Mouse (Mus musculus) hindbrain, embryonic 10.5 days (tissue): Measurements from ENCODE around the gene Pitpnc1. TPM values are rescaled to one million over a fixed set of nuclear protein-coding genes. Genes with fewer than 3 reads are reported as not detected.

Source experiments
- DNase-seq: peaks from one replicate; pipeline ENCODE4 v3.0.0-alpha.2; 2017; ENCODE audit warnings: low spot score
- H3K27ac ChIP-seq: fragments of 300-500 bp; sonication (generic); 2 replicates; pipeline ENCODE4 v1.5.1; 2016; ENCODE audit warnings: mild to moderate bottlenecking, moderate library complexity
- H3K27me3 ChIP-seq: fragments of 300-500 bp; sonication (generic); 2 replicates; pipeline ENCODE4 v1.6.1; 2016; ENCODE audit warnings: mild to moderate bottlenecking; ENCODE audit not compliant: poor library complexity, insufficient read depth, severe bottlenecking
- H3K36me3 ChIP-seq: fragments of 300-500 bp; sonication (generic); 2 replicates; pipeline ENCODE4 v1.6.1; 2016; ENCODE audit warnings: mild to moderate bottlenecking, moderate library complexity
- H3K4me1 ChIP-seq: fragments of 300-500 bp; sonication (generic); replicated peaks from 2 replicates; pipeline ENCODE4 v1.6.1; 2016; ENCODE audit warnings: mild to moderate bottlenecking
- H3K4me3 ChIP-seq: fragments of 300-500 bp; sonication (generic); 2 replicates; pipeline ENCODE4 v1.5.1; 2016; ENCODE audit warnings: mild to moderate bottlenecking, moderate library complexity
- H3K9me3 ChIP-seq: fragments of 300-500 bp; sonication (generic); 2 replicates; pipeline ENCODE4 v1.6.1; 2016; ENCODE audit warnings: mild to moderate bottlenecking, moderate library complexity
- WGBS: fragments of 180-500 bp; shearing (Covaris S2); methylation state at CpG from one replicate; pipeline ENCODE4 v1.1.7; 2016; 5-methylcytosine and 5-hydroxymethylcytosine counted together
- polyA plus RNA-seq: library from polyadenylated mRNA; unstranded; fragments of >200 nt; fragmentation: Nextera tagmentation; extraction: Ambion mirVana; gene quantifications from 2 replicates; pipeline ENCODE4 v1.2.1, GENCODE M21; 2016

The Pitpnc1 gene
- polyA plus RNA-seq, 1 experiment from 2014 or later = 21.9 TPM

DNA sequence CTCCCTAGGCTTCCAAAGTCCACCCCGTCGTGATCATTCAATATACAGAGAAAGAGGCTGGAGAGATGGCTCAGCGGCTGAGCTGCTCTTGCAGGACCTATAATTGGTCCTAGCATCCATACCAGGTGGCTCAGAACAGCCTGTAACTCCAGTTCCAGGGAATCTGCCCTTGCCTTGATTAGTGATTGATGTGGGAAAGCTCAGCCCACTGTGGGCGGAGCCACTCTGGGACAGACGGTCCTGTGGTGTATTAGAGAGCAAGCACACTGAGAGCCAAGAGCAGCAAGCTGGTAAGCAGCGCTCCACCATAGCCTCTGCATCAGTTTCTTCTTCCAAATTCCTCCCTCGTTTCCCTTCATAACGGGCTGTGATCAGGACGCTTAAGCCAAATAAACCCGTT is 150.6 kb downstream of the Pitpnc1 start:
- Histone ChIP-seq H3K36me3 (peaks cover 7% of the 10 kb centered on the region; the same call in 1 of the 2 replicates), H3K4me3 (no peak overlapping the region), H3K4me1 (peaks cover 16% of the 10 kb centered on the region), H3K27ac (no peak overlapping the region), H3K9me3 (peaks cover 5% of the 10 kb centered on the region; the same call in 1 of the 2 replicates), H3K27me3 (no peaks in the 10 kb centered on the region)
- no peak for DNase-seq
- 49% methylated on average over 10 of the region's 10 CpGs for WGBS

GRCm38 (mm10) chr11:107317653-107318281 is 152.7 kb downstream of the Pitpnc1 start:
- H3K4me1 ChIP-seq = peaks cover 16% of the 10 kb centered on the region
- peaks cover 5% of the 10 kb centered on the region; the same call in 1 of the 2 replicates for H3K9me3 ChIP-seq
- peak overlapping the region; percentile 35; the same call in 1 of the 2 replicates for H3K27ac ChIP-seq
- no peaks in the 10 kb centered on the region for H3K27me3 ChIP-seq
- DNase-seq = no peak
- H3K4me3 ChIP-seq = no peak overlapping the region
- H3K36me3 ChIP-seq = peaks cover 19% of the 10 kb centered on the region
- WGBS = 58% methylated on average over 14 of the region's 14 CpGs

GRCm38 (mm10) chr11:107315475-107315874 is 155.0 kb downstream of the Pitpnc1 start:
- WGBS = 92% methylated on average over 15 of the region's 15 CpGs
- no peak for DNase-seq
- peaks cover 16% of the 10 kb centered on the region for H3K4me1 ChIP-seq
- no peaks in the 10 kb centered on the region for H3K9me3 ChIP-seq
- peaks cover 19% of the 10 kb centered on the region for H3K36me3 ChIP-seq
- no peaks in the 10 kb centered on the region for H3K27me3 ChIP-seq
- H3K27ac ChIP-seq = no peak overlapping the region
- H3K4me3 ChIP-seq = no peak overlapping the region

GRCm38 (mm10) chr11:107310338-107311121 is 160.0 kb downstream of the Pitpnc1 start:
- H3K36me3 ChIP-seq = peaks cover 25% of the 10 kb centered on the region
- no peak overlapping the region for H3K4me3 ChIP-seq
- H3K9me3 ChIP-seq = no peaks in the 10 kb centered on the region
- H3K4me1 ChIP-seq = peaks cover 3% of the 10 kb centered on the region; the same call in 1 of the 2 replicates
- H3K27me3 ChIP-seq = no peaks in the 10 kb centered on the region
- no peak for DNase-seq
- 85% methylated on average over 20 of the region's 20 CpGs for WGBS
- H3K27ac ChIP-seq = no peak overlapping the region

DNA sequence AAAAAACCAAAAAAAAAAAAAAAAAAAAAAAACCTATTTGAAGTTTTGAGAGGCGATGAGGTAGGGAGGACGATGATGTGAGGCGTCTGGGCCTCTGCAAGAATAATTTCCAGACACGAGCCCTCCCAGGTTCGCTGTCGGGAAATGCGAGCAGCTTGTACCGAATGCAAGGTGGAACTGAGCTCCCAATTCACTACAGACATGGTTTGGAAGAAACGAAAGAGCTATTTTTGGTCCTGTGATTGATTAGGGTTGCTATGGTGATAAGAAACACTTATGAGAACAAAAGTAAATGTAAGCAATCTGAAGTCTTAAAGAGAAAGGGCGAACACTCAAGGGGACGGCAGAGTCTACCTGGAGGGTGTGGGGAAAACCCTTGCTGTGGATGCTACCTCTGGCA is 164.3 kb downstream of the Pitpnc1 start:
- no peak overlapping the region for H3K27ac ChIP-seq
- 83% methylated on average over 11 of the region's 11 CpGs for WGBS
- H3K4me1 ChIP-seq = peaks cover 3% of the 10 kb centered on the region; the same call in 1 of the 2 replicates
- no peaks in the 10 kb centered on the region for H3K9me3 ChIP-seq
- no peak overlapping the region for H3K4me3 ChIP-seq
- H3K36me3 ChIP-seq = peaks cover 27% of the 10 kb centered on the region
- no peak for DNase-seq
- no peaks in the 10 kb centered on the region for H3K27me3 ChIP-seq

DNA sequence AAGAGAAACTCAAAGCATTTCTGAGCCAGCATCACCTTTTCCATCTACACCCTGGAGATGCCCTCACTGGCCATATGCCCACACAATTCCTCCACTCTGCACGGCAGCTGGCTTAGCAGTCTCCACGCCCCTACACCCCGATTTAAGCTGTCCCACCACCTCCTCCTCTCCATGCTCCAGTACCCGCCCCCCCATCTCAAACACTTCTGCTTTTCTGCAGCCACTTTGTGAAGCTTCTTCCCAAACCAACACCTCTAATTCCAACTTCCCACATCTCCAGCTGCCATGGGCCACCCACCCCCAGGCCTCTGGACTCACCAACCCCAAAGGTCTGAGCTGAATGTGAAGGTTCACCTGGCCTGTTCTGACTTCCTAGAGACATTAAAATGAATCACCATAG is 168.4 kb downstream of the Pitpnc1 start:
- H3K27me3 ChIP-seq = no peaks in the 10 kb centered on the region
- H3K4me3 ChIP-seq = no peak overlapping the region
- 94% methylated on average over 4 of the region's 4 CpGs for WGBS
- H3K36me3 ChIP-seq = peaks cover 23% of the 10 kb centered on the region
- peaks cover 3% of the 10 kb centered on the region; the same call in 1 of the 2 replicates for H3K4me1 ChIP-seq
- no peak overlapping the region for H3K27ac ChIP-seq
- DNase-seq = no peak
- peaks cover 7% of the 10 kb centered on the region; the same call in 1 of the 2 replicates for H3K9me3 ChIP-seq

GRCm38 (mm10) chr11:107300235-107300634 is 170.3 kb downstream of the Pitpnc1 start:
- H3K4me3 ChIP-seq = no peak overlapping the region
- H3K27me3 ChIP-seq = no peaks in the 10 kb centered on the region
- peaks cover 21% of the 10 kb centered on the region for H3K36me3 ChIP-seq
- peaks cover 7% of the 10 kb centered on the region; the same call in 1 of the 2 replicates for H3K9me3 ChIP-seq
- DNase-seq = no peak
- no peaks in the 10 kb centered on the region; the same call in 1 of the 2 replicates for H3K4me1 ChIP-seq
- no peak overlapping the region for H3K27ac ChIP-seq

DNA sequence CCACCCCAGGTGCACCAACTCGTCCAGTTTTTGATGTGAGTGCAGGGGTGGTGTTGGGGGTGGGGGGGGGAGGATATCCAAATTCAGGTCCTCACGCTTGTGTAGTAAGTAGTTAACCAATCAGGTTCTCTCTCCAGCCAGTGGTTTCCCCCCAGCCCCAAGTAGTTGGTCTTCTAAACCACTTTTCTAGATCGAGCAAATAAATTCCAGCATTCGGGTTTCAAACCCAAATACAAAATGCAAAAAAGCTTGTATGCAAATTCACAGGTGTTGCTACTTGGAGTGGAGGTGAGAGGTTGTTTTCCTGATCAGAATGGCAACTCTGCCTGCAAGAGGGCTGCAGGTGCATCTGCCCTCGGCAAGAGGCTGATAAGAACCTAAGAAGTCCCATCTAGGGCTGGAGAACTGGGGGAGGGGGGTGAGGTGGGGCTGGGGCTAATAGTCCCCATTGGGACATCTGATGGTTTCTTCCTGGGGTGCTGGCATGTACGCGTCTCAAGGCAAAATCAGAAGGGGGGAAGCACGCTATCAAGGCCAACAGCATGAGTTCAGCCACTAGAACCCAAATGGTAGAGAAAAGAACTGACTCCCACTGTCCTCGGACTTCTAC is 170.9 kb downstream of the Pitpnc1 start:
- Histone ChIP-seq H3K36me3 (peaks cover 21% of the 10 kb centered on the region), H3K4me1 (no peaks in the 10 kb centered on the region), H3K9me3 (peaks cover 7% of the 10 kb centered on the region; the same call in 1 of the 2 replicates), H3K27me3 (no peaks in the 10 kb centered on the region), H3K4me3 (no peak overlapping the region), H3K27ac (no peak overlapping the region)
- 92% methylated on average over 9 of the region's 9 CpGs for WGBS
- no peak for DNase-seq

DNA sequence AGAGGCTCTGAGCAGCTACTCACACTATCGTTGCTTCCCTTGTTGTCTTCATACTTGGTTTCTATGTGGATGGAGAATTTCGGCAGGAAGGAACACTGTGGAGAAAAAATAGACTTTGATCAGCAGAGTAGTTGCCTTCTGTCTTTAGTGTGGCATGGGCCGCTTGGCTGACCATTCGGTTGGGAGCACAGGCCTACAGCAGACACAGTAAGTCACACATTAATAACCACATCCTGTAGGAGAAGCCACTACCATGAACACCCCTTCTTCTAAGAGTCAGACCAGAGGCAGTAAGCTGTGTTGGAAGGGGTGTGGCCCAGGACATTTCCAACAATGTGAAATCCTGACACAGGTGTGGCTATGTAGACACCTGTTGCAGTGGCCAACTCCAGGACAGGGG is 174.3 kb downstream of the Pitpnc1 start:
- Histone ChIP-seq H3K4me3 (no peak overlapping the region), H3K9me3 (peaks cover 7% of the 10 kb centered on the region; the same call in 1 of the 2 replicates), H3K27me3 (no peaks in the 10 kb centered on the region), H3K36me3 (peaks cover 13% of the 10 kb centered on the region; the same call in 1 of the 2 replicates), H3K27ac (no peak overlapping the region), H3K4me1 (no peaks in the 10 kb centered on the region)
- 93% methylated on average over 4 of the region's 4 CpGs for WGBS
- DNase-seq = no peak

DNA sequence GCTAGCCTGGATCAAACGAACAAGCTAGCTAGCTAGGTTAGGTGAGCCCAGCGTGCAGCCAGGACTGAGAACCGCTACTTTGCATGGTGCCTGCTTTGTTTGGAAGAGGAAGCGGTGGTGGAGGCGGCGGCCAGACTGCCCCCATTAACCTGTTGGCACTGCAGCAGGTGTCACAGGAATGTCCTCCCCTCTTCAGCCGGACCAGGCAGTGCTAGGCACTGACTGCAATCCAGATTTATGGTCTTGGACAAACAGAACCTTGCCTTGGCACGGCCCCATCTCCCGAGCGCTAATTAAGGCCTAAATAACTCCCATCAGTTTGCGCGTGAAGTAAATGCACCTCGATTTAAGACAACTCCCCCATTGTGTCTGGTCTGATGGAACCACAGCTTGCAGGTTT is 178.5 kb downstream of the Pitpnc1 start:
- Histone ChIP-seq H3K36me3 (peaks cover 25% of the 10 kb centered on the region; the same call in 1 of the 2 replicates), H3K4me1 (no peaks in the 10 kb centered on the region), H3K4me3 (no peak overlapping the region), H3K27me3 (no peaks in the 10 kb centered on the region), H3K27ac (no peak overlapping the region), H3K9me3 (no peaks in the 10 kb centered on the region)
- no peak for DNase-seq
- 88% methylated on average over 13 of the region's 13 CpGs for WGBS

GRCm38 (mm10) chr11:107288186-107288563 is 182.3 kb downstream of the Pitpnc1 start:
- no peak for DNase-seq
- no peak overlapping the region for H3K27ac ChIP-seq
- H3K36me3 ChIP-seq = peaks cover 19% of the 10 kb centered on the region; the same call in 1 of the 2 replicates
- 96% methylated on average over 2 of the region's 2 CpGs for WGBS
- no peaks in the 10 kb centered on the region for H3K9me3 ChIP-seq
- no peaks in the 10 kb centered on the region for H3K4me1 ChIP-seq
- no peaks in the 10 kb centered on the region for H3K27me3 ChIP-seq
- H3K4me3 ChIP-seq = no peak overlapping the region

GRCm38 (mm10) chr11:107287215-107288185 is 183.0 kb downstream of the Pitpnc1 start:
- Histone ChIP-seq H3K4me3 (no peak overlapping the region), H3K27ac (no peak overlapping the region), H3K9me3 (no peaks in the 10 kb centered on the region), H3K4me1 (no peaks in the 10 kb centered on the region), H3K27me3 (no peaks in the 10 kb centered on the region), H3K36me3 (peaks cover 19% of the 10 kb centered on the region; the same call in 1 of the 2 replicates)
- WGBS = 90% methylated on average over 11 of the region's 11 CpGs
- no peak for DNase-seq
